Mouse (Mus musculus) bone marrow macrophage, adult 2 months (primary cell): ENCODE data around the gene Atr. TPM values are rescaled to one million over a fixed set of nuclear protein-coding genes. Genes with fewer than 3 reads are reported as not detected.
"Not testable (repeated sequence)": the region's sequence is repeated elsewhere in the genome, so short reads cannot be mapped to it uniquely, and the experiment has no call there.

Experiments
- H3K27ac ChIP-seq: 2 replicates; pipeline ENCODE4 v1.5.1; 2012; ENCODE audit warnings: low read depth, low read length; ENCODE audit not compliant: insufficient read depth
- H3K4me1 ChIP-seq: 2 replicates; pipeline ENCODE4 v1.6.1; 2012; ENCODE audit warnings: low read length; ENCODE audit not compliant: control insufficient read depth, insufficient read depth
- H3K4me3 ChIP-seq: 2 replicates; pipeline ENCODE4 v1.5.1; 2012; ENCODE audit warnings: mild to moderate bottlenecking, low read length, moderate library complexity; ENCODE audit not compliant: insufficient read depth
- CTCF ChIP-seq: IDR thresholded peaks from 2 replicates; pipeline ENCODE4 v1.5.1; 2012; ENCODE audit warnings: low read depth, mild to moderate bottlenecking, low read length, moderate library complexity
- POLR2A ChIP-seq: IDR thresholded peaks from 2 replicates; pipeline ENCODE4 v1.6.1; 2012; ENCODE audit warnings: mild to moderate bottlenecking, low read depth, low read length, borderline replicate concordance
- polyA plus RNA-seq: library from polyadenylated mRNA; stranded (reverse); fragments of >200 nt; gene quantifications from 2 replicates; pipeline ENCODE4 v1.2.4, GENCODE M21; 2012; ENCODE audit not compliant: missing spikeins, insufficient read depth, insufficient read length

The Atr gene
- polyA plus RNA-seq, 1 experiment: 7.8 TPM

GRCm38 (mm10) chr9:95897392-95897791 is 40.0 kb downstream of the Atr start:
- TF ChIP-seq POLR2A (no peak), CTCF (no peak)
- Histone ChIP-seq H3K4me1 (no peaks in the 10 kb centered on the region), H3K27ac (no peak overlapping the region), H3K4me3 (no peak overlapping the region)

GRCm38 (mm10) chr9:95932855-95933254 is 75.5 kb downstream of the Atr start:
- no peaks in the 10 kb centered on the region for H3K4me1 ChIP-seq
- no peak overlapping the region for H3K4me3 ChIP-seq
- no peak overlapping the region for H3K27ac ChIP-seq
- TF ChIP-seq CTCF: no peak
- TF ChIP-seq POLR2A: no peak

GRCm38 (mm10) chr9:95953658-95954057 is 96.3 kb downstream of the Atr start:
- no peak overlapping the region for H3K27ac ChIP-seq
- no peak overlapping the region for H3K4me3 ChIP-seq
- H3K4me1 ChIP-seq: peaks cover 8% of the 10 kb centered on the region; the same call in 1 of the 2 replicates
- TF ChIP-seq POLR2A (no peak), CTCF (no peak)

GRCm38 (mm10) chr9:95954226-95954584 is 96.8 kb downstream of the Atr start:
- H3K27ac ChIP-seq: no peak overlapping the region
- no peak for TF ChIP-seq CTCF
- TF ChIP-seq POLR2A: no peak
- peak overlapping the region; percentile 87 for H3K4me3 ChIP-seq
- peaks cover 8% of the 10 kb centered on the region; the same call in 1 of the 2 replicates for H3K4me1 ChIP-seq

GRCm38 (mm10) chr9:95954585-95955461 is 97.4 kb downstream of the Atr start, which contains the start of gene Xrn1:
Xrn1 (plus strand) TSS chr9:95954760.
- TF ChIP-seq CTCF (no peak), POLR2A (no peak)
- Histone ChIP-seq H3K27ac (peak within 1 kb of the TSS; percentile 59), H3K4me1 (peaks cover 8% of the 10 kb centered on the region; the same call in 1 of the 2 replicates), H3K4me3 (peak within 1 kb of the TSS; percentile 87)

- Histone ChIP-seq H3K4me1 (peaks cover 10% of the 10 kb centered on the region; the same call in 1 of the 2 replicates), H3K27ac (no peak overlapping the region), H3K4me3 (no peak overlapping the region)
Observed at GRCm38 (mm10) chr9:95957611-95958010, 100.2 kb downstream of the Atr start.

GRCm38 (mm10) chr9:95958041-95958730 is 100.8 kb downstream of the Atr start:
- no peak overlapping the region for H3K4me3 ChIP-seq
- H3K4me1 ChIP-seq: peaks cover 10% of the 10 kb centered on the region; the same call in 1 of the 2 replicates
- H3K27ac ChIP-seq: no peak overlapping the region
- TF ChIP-seq POLR2A (no peak), CTCF (no peak)

More at GRCm38 (mm10) chr9:95957611-95958010, 100.2 kb downstream of the Atr start:
- no peak for TF ChIP-seq POLR2A
- TF ChIP-seq CTCF: no peak

GRCm38 (mm10) chr9:95958731-95959105 is 101.3 kb downstream of the Atr start:
- H3K4me3 ChIP-seq, H3K4me1 ChIP-seq, H3K27ac ChIP-seq: not testable (repeated sequence)

- no peak overlapping the region for H3K4me3 ChIP-seq
- H3K27ac ChIP-seq: no peak overlapping the region
- TF ChIP-seq POLR2A: no peak
- TF ChIP-seq CTCF: no peak
- H3K4me1 ChIP-seq: peaks cover 7% of the 10 kb centered on the region; the same call in 1 of the 2 replicates
Observed at GRCm38 (mm10) chr9:95959246-95959645, 101.8 kb downstream of the Atr start.

GRCm38 (mm10) chr9:95959732-95960428 is 102.5 kb downstream of the Atr start:
- H3K4me3 ChIP-seq: no peak overlapping the region

More at GRCm38 (mm10) chr9:95959732-95960428, 102.5 kb downstream of the Atr start:
- no peak overlapping the region for H3K27ac ChIP-seq
- H3K4me1 ChIP-seq: peaks cover 7% of the 10 kb centered on the region; the same call in 1 of the 2 replicates
- TF ChIP-seq CTCF: no peak
- no peak for TF ChIP-seq POLR2A
